In genomic region chr13:14612926-14613529, GRCm38 (mm10) we compare ENCODE assay signal across 8 mouse cellular contexts. TPM values are rescaled to one million over a fixed set of nuclear protein-coding genes. Genes with fewer than 3 reads are reported as not detected.
DNase-seq lines count a peak whose midpoint lies in the region; ATAC-seq and TF ChIP-seq lines count a peak whose summit lies in the region.

Gene Mrpl32 (minus strand): TSS chr13:14613165.
Gene Psma2 (plus strand): TSS chr13:14613240.

- peak; percentile 98 for ATAC-seq in embryonic facial prominence, embryonic 14.5 days (ENCODE audit: low read depth)
- ATAC-seq in limb, embryonic 13.5 days (ENCODE audit: low FRiP score, low read depth), result peak; percentile 99
- ATAC-seq in midbrain, embryonic 16.5 days, result peak; percentile 99

- peak within 1 kb of the TSS; percentile 54; the same call in 1 of the 2 replicates for H3K27ac ChIP-seq in embryonic facial prominence, embryonic 14.5 days (replicated peaks; ENCODE audit: low read depth, low read length)
- peak within 1 kb of the TSS; percentile 85 for H3K27ac ChIP-seq in heart, adult 2 months
- peak within 1 kb of the TSS; percentile 58; the same call in 1 of the 2 replicates for H3K27ac ChIP-seq in limb, embryonic 13.5 days
- peak within 1 kb of the TSS; percentile 81 for H3K27ac ChIP-seq in midbrain, embryonic 16.5 days (ENCODE audit: low read length)

- peak within 1 kb of the TSS; percentile 85 for H3K9ac ChIP-seq in embryonic facial prominence, embryonic 14.5 days (ENCODE audit: low read depth, low read length)
- H3K9ac ChIP-seq in heart, adult 2 months (ENCODE audit: low read depth, low read length), result peak within 1 kb of the TSS; percentile 94
- H3K9ac ChIP-seq in limb, embryonic 13.5 days, result peak within 1 kb of the TSS; percentile 95
- peak within 1 kb of the TSS; percentile 90 for H3K9ac ChIP-seq in midbrain, embryonic 16.5 days (ENCODE audit: low read depth, low read length)

- H3K27me3 ChIP-seq in embryonic facial prominence, embryonic 14.5 days (replicated peaks; ENCODE audit: control insufficient read depth, insufficient read depth, low read length), result no peaks in the 10 kb centered on the region
- no peaks in the 10 kb centered on the region for H3K27me3 ChIP-seq in heart, adult 2 months (ENCODE audit: control insufficient read depth, insufficient read depth, low read length)
- H3K27me3 ChIP-seq in limb, embryonic 13.5 days, result no peaks in the 10 kb centered on the region
- H3K27me3 ChIP-seq in midbrain, embryonic 16.5 days (ENCODE audit: control insufficient read depth, insufficient read depth, low read depth, low read length), result no peaks in the 10 kb centered on the region

- peaks cover 6% of the 10 kb centered on the region; the same call in 1 of the 2 replicates for H3K79me2 ChIP-seq in heart, adult 2 months (replicated peaks; ENCODE audit: control insufficient read depth, insufficient read depth, low read length)

- no peaks in the 10 kb centered on the region for H3K4me1 ChIP-seq in embryonic facial prominence, embryonic 14.5 days (ENCODE audit: control insufficient read depth, insufficient read depth, low read length)
- H3K4me1 ChIP-seq in heart, adult 2 months (ENCODE audit: control insufficient read depth, insufficient read depth, low read length), result peaks cover 3% of the 10 kb centered on the region; the same call in 1 of the 2 replicates
- 0 out of 2 replicates have a peak, but pooled peaks cover 6% of the 10 kb centered on the region for H3K4me1 ChIP-seq in limb, embryonic 13.5 days
- peaks cover 13% of the 10 kb centered on the region for H3K4me1 ChIP-seq in midbrain, embryonic 16.5 days (ENCODE audit: control insufficient read depth, insufficient read depth, low read length)

- peaks cover 30% of the 10 kb centered on the region for H3K36me3 ChIP-seq in embryonic facial prominence, embryonic 14.5 days (ENCODE audit: control insufficient read depth, insufficient read depth, low read length)
- H3K36me3 ChIP-seq in heart, adult 2 months (ENCODE audit: control insufficient read depth, insufficient read depth, low read length), result peaks cover 10% of the 10 kb centered on the region
- peaks cover 35% of the 10 kb centered on the region for H3K36me3 ChIP-seq in limb, embryonic 13.5 days
- H3K36me3 ChIP-seq in midbrain, embryonic 16.5 days (ENCODE audit: control insufficient read depth, insufficient read depth, low read length), result peaks cover 18% of the 10 kb centered on the region

- TF ChIP-seq EP300 in heart, adult 2 months (IDR thresholded peaks at IDR 0.05; ENCODE audit: insufficient read depth, low read depth, low read length), result 0 out of 2 replicates have a peak, but pooled peaks have one; percentile 8

- under 1% methylated on average over 42 of the region's 42 CpGs for WGBS in embryonic facial prominence, embryonic 14.5 days
- WGBS in heart, adult 2 months, result under 1% methylated on average over 42 of the region's 42 CpGs
- WGBS in limb, embryonic 13.5 days, result 0% methylated on average over 42 of the region's 42 CpGs
- WGBS in midbrain, embryonic 16.5 days, result under 1% methylated on average over 42 of the region's 42 CpGs

- peak; percentile 92 for TF ChIP-seq POLR2A in heart, adult 2 months (IDR thresholded peaks at IDR 0.05; ENCODE audit: insufficient read depth, low read depth, low read length)

- peak within 1 kb of the TSS; percentile 75 for H3K4me2 ChIP-seq in embryonic facial prominence, embryonic 14.5 days (ENCODE audit: low read depth, low read length)
- peak within 1 kb of the TSS; percentile 71 for H3K4me2 ChIP-seq in limb, embryonic 13.5 days (replicated peaks)
- H3K4me2 ChIP-seq in midbrain, embryonic 16.5 days (ENCODE audit: low read length), result peak within 1 kb of the TSS; percentile 71

- intact Hi-C loops in heart, adult 2 months (cut with DNase I), result loop anchor here (2.0 to 10.0 kb wide), 3 partner anchors 16 to 661 kb away; partner anchors contain the start of genes Arid4b, B3galnt2 and Ggps1

- peak within 1 kb of the TSS; percentile 72 for H3K4me3 ChIP-seq in embryonic facial prominence, embryonic 14.5 days (ENCODE audit: low read depth, low read length)
- H3K4me3 ChIP-seq in heart, adult 2 months, result peak within 1 kb of the TSS; percentile 86
- H3K4me3 ChIP-seq in limb, embryonic 13.5 days, result peak within 1 kb of the TSS; percentile 97
- peak within 1 kb of the TSS; percentile 96 for H3K4me3 ChIP-seq in midbrain, embryonic 16.5 days (ENCODE audit: low read depth, low read length)

- no peak for TF ChIP-seq CTCF in heart, adult 2 months (IDR thresholded peaks at IDR 0.05)

- H3K9me3 ChIP-seq in embryonic facial prominence, embryonic 14.5 days (ENCODE audit: control insufficient read depth, low read length), result no peaks in the 10 kb centered on the region
- H3K9me3 ChIP-seq in limb, embryonic 13.5 days, result no peaks in the 10 kb centered on the region
- no peaks in the 10 kb centered on the region for H3K9me3 ChIP-seq in midbrain, embryonic 16.5 days (replicated peaks; ENCODE audit: control insufficient read depth, low read length, poor library complexity, severe bottlenecking)

- peak; percentile 96 for DNase-seq in 3T3-L1 (ENCODE audit: low read depth, low spot score)
- peak; percentile 89 to 94 for DNase-seq in adrenal gland, postnatal 4 days (ENCODE audit: low spot score in 2 of 2)
- DNase-seq in embryonic facial prominence, embryonic 14.5 days (ENCODE audit: low spot score), result peak; percentile 99
- DNase-seq in heart, adult 2 months, result peak; percentile 98 to 99
- DNase-seq in kidney, adult 8-10 months, result peak; percentile 96 to 98
- DNase-seq in spleen, postnatal 10 days (ENCODE audit: low spot score in 2 of 2), result peak; percentile 93 to 96

RNA-seq across cellular contexts. Expression of gene Mrpl32, which starts in this region (rescaled TPM):
- 10 to 100 TPM; 58.0 to 65.5 TPM for total RNA-seq in adrenal gland, postnatal 4 days (2021)
- 102 and 119 TPM in 2 replicates for polyA plus RNA-seq in embryonic facial prominence, embryonic 14.5 days (2014; fragmentation: Nextera tagmentation; extraction: Ambion mirVana)
- 10 to 100 TPM; 40.1 to 42.3 TPM for total RNA-seq in heart, adult 2 months (2021)
- polyA plus RNA-seq in heart, adult 2 months (2012; rRNA removed), result 10.4 and 17.9 TPM in 2 replicates
- 118 TPM in 2 replicates for polyA plus RNA-seq in limb, embryonic 13.5 days (2015; fragmentation: Nextera tagmentation; extraction: Ambion mirVana)
- 107 and 110 TPM in 2 replicates for polyA plus RNA-seq in midbrain, embryonic 16.5 days (2015; fragmentation: Nextera tagmentation; extraction: Ambion mirVana)

RNA-seq across cellular contexts. Expression of gene Psma2, which starts in this region (rescaled TPM):
- 100 to 1,000 TPM; 100 to 106 TPM for total RNA-seq in adrenal gland, postnatal 4 days (2021)
- polyA plus RNA-seq in embryonic facial prominence, embryonic 14.5 days (2014; fragmentation: Nextera tagmentation; extraction: Ambion mirVana), result 179 and 187 TPM in 2 replicates
- total RNA-seq in heart, adult 2 months (2021), result 10 to 100 TPM; 54.4 to 58.8 TPM
- polyA plus RNA-seq in heart, adult 2 months (2012; rRNA removed), result 33.5 and 60.0 TPM in 2 replicates
- polyA plus RNA-seq in limb, embryonic 13.5 days (2015; fragmentation: Nextera tagmentation; extraction: Ambion mirVana), result 205 TPM in 2 replicates
- 159 and 168 TPM in 2 replicates for polyA plus RNA-seq in midbrain, embryonic 16.5 days (2015; fragmentation: Nextera tagmentation; extraction: Ambion mirVana)

Comparison
In these comparisons a context has a peak if more than half of its experiments do, and no peak if none do; other contexts are left out.
1. Peak in every context shown above with its lines: DNase-seq, ATAC-seq, H3K4me3 ChIP-seq and H3K27ac ChIP-seq.